Mouse (Mus musculus) heart, embryonic 12.5 days (tissue): Measurements from ENCODE around the gene Csnk1d. TPM values are rescaled to one million over a fixed set of nuclear protein-coding genes. Genes with fewer than 3 reads are reported as not detected.
A peak's percentile ranks its signal among the peaks of the same experiment; 100 is the strongest.

Experiments used
- ATAC-seq: fragments of 200-750 bp; cut with Nextera tagmentation; 2 replicates; pipeline ENCODE4 v1.8.0; 2017; ENCODE audit warnings: moderate TSS enrichment, moderate library complexity; ENCODE audit not compliant: insufficient number of reproducible peaks, low FRiP score
- H3K27ac ChIP-seq: fragments of 300-500 bp; sonication (generic); 2 replicates; pipeline ENCODE4 v1.5.1; 2016; ENCODE audit warnings: mild to moderate bottlenecking, moderate library complexity; ENCODE audit not compliant: poor library complexity, severe bottlenecking
- H3K27me3 ChIP-seq: fragments of 300-500 bp; sonication (generic); replicated peaks from 2 replicates; pipeline ENCODE4 v1.6.1; 2016; ENCODE audit warnings: mild to moderate bottlenecking, moderate library complexity
- H3K36me3 ChIP-seq: fragments of 300-500 bp; sonication (generic); 2 replicates; pipeline ENCODE4 v1.6.1; 2016; ENCODE audit warnings: mild to moderate bottlenecking, moderate library complexity
- H3K4me1 ChIP-seq: fragments of 300-500 bp; sonication (generic); replicated peaks from 2 replicates; pipeline ENCODE4 v1.6.1; 2016; ENCODE audit warnings: mild to moderate bottlenecking
- H3K4me2 ChIP-seq: fragments of 300-500 bp; sonication (generic); 2 replicates; pipeline ENCODE4 v1.6.1; 2016; ENCODE audit warnings: mild to moderate bottlenecking, moderate library complexity
- H3K4me3 ChIP-seq: fragments of 300-500 bp; sonication (generic); 2 replicates; pipeline ENCODE4 v1.5.1; 2016; ENCODE audit warnings: mild to moderate bottlenecking
- H3K9ac ChIP-seq: fragments of 300-500 bp; sonication (generic); 2 replicates; pipeline ENCODE4 v1.6.1; 2016; ENCODE audit warnings: mild to moderate bottlenecking, moderate library complexity
- H3K9me3 ChIP-seq: fragments of 300-500 bp; sonication (generic); replicated peaks from 2 replicates; pipeline ENCODE4 v1.6.1; 2016; ENCODE audit warnings: mild to moderate bottlenecking, moderate library complexity
- WGBS: fragments of 180-500 bp; shearing (Covaris S2); methylation state at CpG from one replicate; pipeline ENCODE4 v1.1.7; 2016; 5-methylcytosine and 5-hydroxymethylcytosine counted together
- polyA plus RNA-seq: library from polyadenylated mRNA; unstranded; fragments of >200 nt; fragmentation: Nextera tagmentation; extraction: Ambion mirVana; gene quantifications from 2 replicates; pipeline ENCODE4 v1.2.1, GENCODE M21; 2016

The Csnk1d gene
- polyA plus RNA-seq, 1 experiment from 2014 or later, result 94.7 TPM

DNA sequence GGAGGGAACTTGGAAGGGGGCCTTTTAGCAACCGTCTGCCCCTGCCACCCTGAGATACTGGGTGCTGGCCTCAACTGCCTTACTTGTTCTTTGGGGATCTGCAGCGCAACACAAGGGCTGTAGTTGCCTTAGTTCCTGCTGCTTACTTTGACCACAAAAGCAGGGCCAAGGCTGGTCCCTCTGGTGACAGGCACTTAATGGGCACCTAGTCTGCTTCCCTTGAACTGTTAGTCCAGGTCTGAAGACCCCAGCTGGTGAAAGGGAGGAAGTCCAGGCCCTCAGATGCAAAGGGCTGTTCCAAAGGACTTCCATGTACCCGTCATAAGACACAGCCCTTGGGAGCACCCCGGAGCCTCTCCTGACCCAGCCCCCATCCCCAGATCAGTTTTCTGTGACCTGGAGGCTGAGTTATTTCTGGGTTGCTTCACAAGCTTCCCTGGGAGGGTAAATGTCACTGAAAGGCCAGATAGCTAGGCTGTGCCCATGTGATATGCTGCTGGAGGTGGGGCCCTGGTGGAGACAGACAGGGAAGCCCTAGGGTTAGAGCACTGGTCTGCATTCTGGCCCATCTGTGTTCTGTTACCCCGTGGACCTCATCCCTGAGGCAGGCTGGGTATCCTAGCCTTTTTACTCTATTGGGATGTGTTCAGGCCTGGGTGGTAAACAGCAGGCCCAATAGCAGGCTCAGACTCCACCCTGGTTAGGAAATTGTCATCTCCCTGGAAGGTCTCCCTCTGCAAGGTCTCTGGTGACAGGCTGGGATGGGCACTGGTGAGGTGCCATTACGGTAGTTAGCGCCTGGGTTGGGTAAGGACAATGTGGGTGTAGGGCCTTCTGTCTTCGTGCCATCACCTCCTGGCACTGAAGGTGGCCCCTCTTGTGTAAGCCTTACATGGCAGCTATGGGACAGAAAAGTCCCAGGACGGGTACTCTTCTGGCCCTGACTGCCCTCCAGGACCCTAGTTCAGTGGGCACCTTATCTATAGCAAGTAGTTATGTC lies 39.1 kb downstream of the Csnk1d start:
- ATAC-seq, result no peak
- H3K36me3 ChIP-seq, result peaks cover 35% of the 10 kb centered on the region
- peak overlapping the region; percentile 76 for H3K4me2 ChIP-seq
- no peaks in the 10 kb centered on the region for H3K9me3 ChIP-seq
- 62% methylated on average over 9 of the region's 9 CpGs for WGBS
- H3K9ac ChIP-seq, result peak overlapping the region; percentile 41; the same call in 1 of the 2 replicates
- H3K27ac ChIP-seq, result peak overlapping the region; percentile 95
- H3K4me1 ChIP-seq, result peaks cover 78% of the 10 kb centered on the region
- peak overlapping the region; percentile 70 for H3K4me3 ChIP-seq
- H3K27me3 ChIP-seq, result no peaks in the 10 kb centered on the region

DNA sequence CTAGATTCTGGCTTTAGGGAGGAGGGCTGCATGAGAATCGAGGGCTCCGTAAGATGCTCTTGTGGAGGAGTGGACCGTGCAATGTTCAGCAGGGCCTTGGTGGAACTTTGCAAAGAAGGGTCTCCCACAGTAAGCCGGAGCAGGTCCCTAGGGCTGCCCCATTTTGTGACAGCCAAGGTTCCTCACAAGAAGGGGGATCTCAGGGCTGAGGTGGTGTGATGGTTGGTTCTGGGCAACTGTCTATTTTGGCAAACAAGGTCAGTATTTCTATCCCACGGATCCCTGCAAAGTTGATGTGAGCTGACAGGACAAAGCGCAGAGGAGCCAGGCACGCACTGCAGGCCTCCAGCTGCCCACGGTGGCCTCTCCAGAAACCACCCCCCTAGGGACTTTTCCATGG lies 39.9 kb downstream of the Csnk1d start:
- Histone ChIP-seq H3K27me3 (no peaks in the 10 kb centered on the region), H3K9me3 (no peaks in the 10 kb centered on the region), H3K9ac (peak overlapping the region; percentile 76), H3K4me1 (peaks cover 70% of the 10 kb centered on the region), H3K27ac (peak overlapping the region; percentile 95), H3K4me2 (peak overlapping the region; percentile 76), H3K36me3 (peaks cover 27% of the 10 kb centered on the region), H3K4me3 (peak overlapping the region; percentile 70)
- peak; percentile 0; the same call in 1 of the 2 replicates for ATAC-seq
- WGBS, result 15% methylated on average over 8 of the region's 8 CpGs

DNA sequence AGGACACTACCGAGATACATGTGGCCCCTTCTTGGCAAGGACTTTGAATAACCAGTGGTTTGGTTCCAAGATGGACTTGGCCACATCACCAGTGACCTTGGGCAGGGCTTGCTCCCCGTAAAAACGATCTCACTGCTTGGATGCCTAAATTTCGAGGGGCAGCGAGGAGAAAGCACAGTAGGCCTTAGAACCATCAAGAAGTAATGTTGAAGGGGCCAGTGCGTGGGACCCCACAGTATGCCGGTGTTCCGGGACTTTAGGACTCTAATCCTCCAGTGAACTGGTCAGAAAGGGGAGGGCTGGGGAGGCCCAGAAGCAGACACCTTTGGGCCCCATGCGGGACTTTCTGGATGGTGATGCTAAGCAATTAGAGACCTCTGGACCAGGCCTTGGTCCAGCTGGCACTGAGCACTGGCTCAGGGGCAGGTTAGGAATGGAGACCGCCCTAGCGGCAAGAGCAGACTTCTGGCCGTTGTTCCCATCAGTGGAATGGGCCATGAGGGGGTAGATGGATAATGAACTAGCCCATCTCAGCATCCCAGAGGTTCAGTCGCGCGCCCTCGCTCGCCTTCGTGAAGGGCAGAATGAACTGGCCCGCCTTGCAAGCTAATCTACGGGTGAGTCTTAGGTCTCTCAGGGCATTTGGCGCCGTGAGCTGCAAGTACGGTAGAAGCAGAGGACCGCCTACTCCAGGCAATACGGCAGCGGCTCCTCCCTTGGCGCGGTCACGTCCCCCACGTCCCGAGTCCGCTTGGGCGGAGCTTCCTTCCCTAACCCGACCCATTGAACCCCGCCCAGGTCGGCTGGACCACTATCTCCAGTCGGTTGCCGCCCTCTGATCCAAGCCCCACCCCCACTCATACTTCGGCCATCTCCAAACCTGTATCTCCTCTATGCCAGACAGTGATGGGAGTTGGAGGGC lies 40.6 kb downstream of the Csnk1d start:
- Histone ChIP-seq H3K9me3 (no peaks in the 10 kb centered on the region), H3K27me3 (0 out of 2 replicates have a peak, but pooled peaks cover 3% of the 10 kb centered on the region), H3K4me2 (peak overlapping the region; percentile 76), H3K9ac (peak overlapping the region; percentile 92), H3K36me3 (peaks cover 20% of the 10 kb centered on the region), H3K4me3 (peak overlapping the region; percentile 70), H3K27ac (peak overlapping the region; percentile 95), H3K4me1 (peaks cover 66% of the 10 kb centered on the region)
- peak; percentile 92 for ATAC-seq
- 2% methylated on average over 39 of the region's 39 CpGs for WGBS

- H3K9ac ChIP-seq, result peak overlapping the region; percentile 92
- H3K4me1 ChIP-seq, result peaks cover 62% of the 10 kb centered on the region
- H3K4me3 ChIP-seq, result peak overlapping the region; percentile 70
- 0 out of 2 replicates have a peak, but pooled peaks cover 8% of the 10 kb centered on the region for H3K27me3 ChIP-seq
- H3K9me3 ChIP-seq, result no peaks in the 10 kb centered on the region
- peak overlapping the region; percentile 95 for H3K27ac ChIP-seq
- peaks cover 14% of the 10 kb centered on the region; the same call in 1 of the 2 replicates for H3K36me3 ChIP-seq
- H3K4me2 ChIP-seq, result peak overlapping the region; percentile 76
- no peak for ATAC-seq
- WGBS, result 5% methylated on average over 10 of the region's 10 CpGs
Measured at GRCm38 (mm10) chr11:120949863-120950262, 41.3 kb downstream of the Csnk1d start.

DNA sequence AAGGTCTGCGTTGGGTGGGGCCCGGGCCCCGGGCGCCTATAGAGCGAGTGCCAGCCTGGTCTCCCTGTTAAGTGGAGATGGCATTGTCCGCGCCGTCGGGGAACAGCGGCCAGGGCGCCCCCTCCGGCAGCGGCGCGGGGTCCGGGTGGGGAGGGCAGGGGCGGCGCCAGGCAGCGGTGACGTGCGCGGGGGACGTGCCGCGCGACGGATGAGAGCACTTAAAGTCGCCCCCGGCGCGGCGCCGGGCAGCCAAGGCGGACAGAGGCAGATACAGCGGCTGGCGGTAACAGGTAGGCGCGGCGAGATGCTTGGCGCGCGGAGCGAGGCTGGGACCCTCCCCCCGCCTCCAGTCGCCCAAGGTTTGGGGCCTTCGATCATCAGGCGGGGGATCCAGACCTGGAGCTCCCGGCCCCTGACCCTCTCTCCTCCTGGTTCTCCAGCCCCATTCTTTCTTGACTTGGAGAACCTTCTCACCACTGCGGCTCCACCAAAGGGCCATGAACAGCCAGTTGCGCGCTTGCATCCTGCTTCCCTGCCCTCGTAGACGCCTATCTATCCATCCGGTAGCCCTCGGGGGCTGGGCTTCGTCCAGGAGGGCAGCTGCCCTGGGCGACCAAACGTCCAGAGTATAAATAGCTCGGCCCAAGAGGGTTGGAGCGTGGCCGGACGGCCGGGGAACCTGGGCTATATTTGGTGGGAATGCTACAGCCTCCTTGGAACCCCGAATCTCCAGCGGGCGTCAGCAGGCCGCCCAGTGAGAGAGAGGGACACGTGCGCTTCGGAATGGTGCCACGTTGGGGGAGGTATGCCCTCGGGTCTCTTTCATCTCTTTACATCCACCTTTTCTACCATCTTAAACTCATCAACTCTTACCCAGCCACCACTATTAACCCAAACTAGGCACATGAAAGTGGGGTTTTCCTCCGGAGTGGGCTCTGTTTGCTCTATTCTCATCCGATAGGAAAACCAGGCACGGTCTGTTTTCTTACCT lies 42.0 kb downstream of the Csnk1d start:
- H3K27me3 ChIP-seq, result 0 out of 2 replicates have a peak, but pooled peaks cover 8% of the 10 kb centered on the region
- no peaks in the 10 kb centered on the region for H3K9me3 ChIP-seq
- peak overlapping the region; percentile 92 for H3K9ac ChIP-seq
- H3K4me1 ChIP-seq, result peaks cover 55% of the 10 kb centered on the region
- WGBS, result 1% methylated on average over 68 of the region's 75 CpGs
- peak overlapping the region; percentile 95 for H3K27ac ChIP-seq
- peaks cover 7% of the 10 kb centered on the region; the same call in 1 of the 2 replicates for H3K36me3 ChIP-seq
- H3K4me2 ChIP-seq, result peak overlapping the region; percentile 76
- ATAC-seq, result peak; percentile 49
- peak overlapping the region; percentile 70 for H3K4me3 ChIP-seq

- ATAC-seq, result no peak
- H3K9ac ChIP-seq, result peak within 1 kb of the TSS; percentile 92
- no peaks in the 10 kb centered on the region for H3K9me3 ChIP-seq
- H3K27me3 ChIP-seq, result 0 out of 2 replicates have a peak, but pooled peaks cover 12% of the 10 kb centered on the region
- H3K4me1 ChIP-seq, result peaks cover 48% of the 10 kb centered on the region
- peak within 1 kb of the TSS; percentile 70 for H3K4me3 ChIP-seq
- peak within 1 kb of the TSS; percentile 95 for H3K27ac ChIP-seq
- peak within 1 kb of the TSS; percentile 76 for H3K4me2 ChIP-seq
- 23% methylated on average over 12 of the region's 12 CpGs for WGBS
- H3K36me3 ChIP-seq, result no peaks in the 10 kb centered on the region
Measured at GRCm38 (mm10) chr11:120948328-120948727, 42.8 kb downstream of the Csnk1d start, which contains the start of gene Slc16a3. Slc16a3 (plus strand) TSS chr11:120948480.

DNA sequence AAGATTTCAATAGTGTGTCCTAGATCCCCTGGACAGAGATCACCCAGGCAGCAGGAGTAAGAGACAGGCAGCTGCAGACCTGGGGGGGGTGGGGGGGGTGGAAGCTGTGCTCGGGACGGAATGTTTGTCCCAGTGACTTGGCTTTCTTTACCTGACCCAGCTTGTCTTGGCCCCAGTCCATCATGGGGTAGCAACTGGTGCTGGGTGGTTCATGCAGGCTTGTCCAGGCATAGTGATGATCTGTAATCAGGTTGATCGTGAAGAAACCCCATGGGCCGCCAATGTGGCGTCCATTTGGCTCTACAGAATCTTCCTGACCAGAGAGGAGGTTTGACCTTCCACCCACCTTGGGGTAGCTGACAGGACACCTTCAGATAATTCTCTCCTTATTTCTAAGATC lies 45.2 kb downstream of the Csnk1d start:
- Histone ChIP-seq H3K9ac (no peak overlapping the region), H3K36me3 (no peaks in the 10 kb centered on the region), H3K4me1 (peaks cover 25% of the 10 kb centered on the region; the same call in 1 of the 2 replicates), H3K4me2 (no peak overlapping the region), H3K27ac (no peak overlapping the region), H3K9me3 (no peaks in the 10 kb centered on the region), H3K4me3 (no peak overlapping the region), H3K27me3 (0 out of 2 replicates have a peak, but pooled peaks cover 12% of the 10 kb centered on the region)
- 92% methylated on average over 5 of the region's 5 CpGs for WGBS
- ATAC-seq, result no peak

GRCm38 (mm10) chr11:120945266-120945665 lies 45.9 kb downstream of the Csnk1d start:
- H3K9me3 ChIP-seq, result no peaks in the 10 kb centered on the region
- H3K9ac ChIP-seq, result no peak overlapping the region
- no peaks in the 10 kb centered on the region for H3K36me3 ChIP-seq
- no peak overlapping the region for H3K27ac ChIP-seq
- no peak overlapping the region for H3K4me3 ChIP-seq
- H3K27me3 ChIP-seq, result 0 out of 2 replicates have a peak, but pooled peaks cover 12% of the 10 kb centered on the region
- H3K4me2 ChIP-seq, result no peak overlapping the region
- 74% methylated on average over 7 of the region's 7 CpGs for WGBS
- peaks cover 19% of the 10 kb centered on the region; the same call in 1 of the 2 replicates for H3K4me1 ChIP-seq
- no peak for ATAC-seq

DNA sequence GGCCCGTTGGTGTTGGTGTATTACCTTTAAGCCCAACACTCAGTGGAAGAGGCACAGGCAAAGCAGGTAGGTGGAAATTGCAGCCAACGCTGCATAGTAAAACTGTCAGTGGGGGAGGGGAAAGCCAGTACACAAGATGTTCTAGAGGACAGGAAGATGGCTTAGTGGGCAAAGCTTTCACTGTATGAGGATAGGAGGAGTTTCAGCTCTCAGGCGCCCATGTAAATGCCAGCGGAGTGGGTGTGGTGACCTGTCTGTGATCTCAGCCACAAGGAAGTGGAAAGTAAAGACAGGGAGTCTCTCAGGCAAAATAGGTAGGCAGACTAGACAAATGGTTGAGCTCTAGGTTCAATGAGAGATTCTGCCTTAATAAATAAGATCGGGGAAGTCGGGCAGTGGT lies 50.2 kb downstream of the Csnk1d start:
- no peak overlapping the region for H3K4me3 ChIP-seq
- no peak overlapping the region for H3K27ac ChIP-seq
- no peak for ATAC-seq
- H3K27me3 ChIP-seq, result 0 out of 2 replicates have a peak, but pooled peaks cover 12% of the 10 kb centered on the region
- no peaks in the 10 kb centered on the region for H3K36me3 ChIP-seq
- H3K9ac ChIP-seq, result no peak overlapping the region
- 84% methylated on average over 6 of the region's 6 CpGs for WGBS
- no peaks in the 10 kb centered on the region for H3K4me1 ChIP-seq
- no peaks in the 10 kb centered on the region for H3K9me3 ChIP-seq
- no peak overlapping the region for H3K4me2 ChIP-seq
